Mouse (Mus musculus) kidney, adult 2 months (tissue): ENCODE results near the gene Slc22a3. TPM values are rescaled to one million over a fixed set of nuclear protein-coding genes. Genes with fewer than 3 reads are reported as not detected.

Experiments
- DNase-seq: peaks from one replicate; pipeline ENCODE4 v3.0.0; 2021
- H3K27ac ChIP-seq: fragments of 200-500 bp; 2 replicates; pipeline ENCODE4 v1.5.1; 2012; ENCODE audit warnings: low read depth, low read length, control low read depth, inconsistent platforms; ENCODE audit not compliant: insufficient read depth
- H3K27me3 ChIP-seq: fragments of 200-500 bp; replicated peaks from 2 replicates; pipeline ENCODE4 v1.6.1; 2012; ENCODE audit warnings: mild to moderate bottlenecking, moderate library complexity, low read length, inconsistent platforms; ENCODE audit not compliant: control insufficient read depth, insufficient read depth
- H3K36me3 ChIP-seq: fragments of 200-500 bp; 2 replicates; pipeline ENCODE4 v1.6.1; 2012; ENCODE audit warnings: mild to moderate bottlenecking, moderate library complexity, low read length, inconsistent platforms; ENCODE audit not compliant: control insufficient read depth, insufficient read depth
- H3K4me1 ChIP-seq: fragments of 200-500 bp; 2 replicates; pipeline ENCODE4 v1.6.1; 2011; ENCODE audit warnings: low read length; ENCODE audit not compliant: control insufficient read depth, insufficient read depth
- H3K4me3 ChIP-seq: fragments of 200-500 bp; 2 replicates; pipeline ENCODE4 v1.5.1; 2011; ENCODE audit warnings: mild to moderate bottlenecking, low read depth, low read length, control low read depth; ENCODE audit not compliant: insufficient read depth
- CTCF ChIP-seq: fragments of 200-500 bp; conservative IDR thresholded peaks from 2 replicates; pipeline ENCODE4 v1.5.1; 2011; ENCODE audit warnings: low read depth, mild to moderate bottlenecking, control low read depth, low read length, moderate library complexity, mixed read lengths; ENCODE audit not compliant: insufficient read depth, insufficient read length
- POLR2A ChIP-seq: fragments of 200-500 bp; IDR thresholded peaks from one replicate; pipeline ENCODE4 v1.6.1; 2011; ENCODE audit warnings: low read depth, low read length, control low read depth
- WGBS: fragments of 180-500 bp; shearing (Covaris S2); methylation state at CpG from one replicate; pipeline ENCODE4 v1.1.7; 2018; 5-methylcytosine and 5-hydroxymethylcytosine counted together
- polyA plus RNA-seq: library from polyadenylated mRNA; depleted of rRNA; stranded (reverse); fragments of >200 nt; gene quantifications from 2 replicates; pipeline ENCODE4 v1.2.3, GENCODE M21; 2012

Slc22a3 gene
- polyA plus RNA-seq, 1 experiment, result 1.4 TPM

DNA sequence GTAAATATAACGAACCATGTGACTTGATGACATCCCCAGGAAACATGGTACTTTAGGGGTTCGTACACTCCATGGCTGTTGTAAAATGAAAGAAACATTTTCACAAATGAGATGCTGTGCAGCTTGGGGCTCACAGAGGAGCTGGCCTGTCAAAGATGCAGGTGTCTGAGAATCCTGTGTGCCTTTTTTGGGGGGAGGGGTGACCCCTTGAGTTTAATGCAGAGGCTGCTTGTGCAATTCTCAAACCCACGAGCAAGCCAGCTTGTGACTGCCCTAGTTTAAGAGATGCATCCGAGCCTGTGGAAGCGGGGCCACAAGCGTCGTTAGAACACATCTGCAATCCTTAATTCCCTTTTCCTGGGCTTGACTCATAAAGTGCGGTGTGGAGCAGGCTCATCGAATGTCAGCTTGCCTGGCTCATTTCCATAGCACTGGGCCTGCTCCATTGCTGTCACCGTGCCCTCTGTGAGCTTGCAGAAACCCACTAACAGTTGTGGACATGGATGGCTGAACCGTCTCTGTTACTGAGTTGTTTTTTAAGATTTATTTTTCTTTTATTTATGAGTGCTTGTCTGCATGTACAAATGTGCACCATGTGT lies 98.1 kb downstream of the Slc22a3 start:
- DNase-seq, result no peak
- H3K27me3 ChIP-seq, result no peaks in the 10 kb centered on the region
- no peak overlapping the region for H3K27ac ChIP-seq
- TF ChIP-seq POLR2A (no peak), CTCF (no peak)
- peaks cover 7% of the 10 kb centered on the region; the same call in 1 of the 2 replicates for H3K4me1 ChIP-seq
- no peaks in the 10 kb centered on the region for H3K36me3 ChIP-seq
- no peak overlapping the region for H3K4me3 ChIP-seq
- WGBS, result 52% methylated on average over 11 of the region's 11 CpGs

DNA sequence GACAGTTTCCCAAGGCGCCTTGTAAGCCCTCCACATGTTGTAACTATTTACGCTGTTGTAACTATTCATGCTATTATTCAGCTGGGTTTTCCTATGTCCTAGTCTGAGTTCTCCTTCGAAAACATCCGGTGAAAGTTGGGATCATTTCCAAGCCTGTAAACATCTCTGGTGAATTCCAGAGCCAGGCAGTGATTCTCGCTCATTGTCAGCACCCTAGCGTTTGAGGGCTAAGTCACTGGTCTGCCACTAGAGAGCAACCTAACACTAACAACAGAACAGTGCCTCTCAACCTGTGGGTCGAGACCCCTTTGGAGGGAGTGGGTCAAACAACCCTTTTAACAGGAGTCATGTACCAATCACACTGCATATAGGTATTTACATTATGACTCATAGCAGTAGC lies 104.1 kb downstream of the Slc22a3 start:
- H3K4me3 ChIP-seq, result no peak overlapping the region
- TF ChIP-seq POLR2A, result no peak
- TF ChIP-seq CTCF, result peak; percentile 41
- peak; percentile 50 for DNase-seq
- no peaks in the 10 kb centered on the region for H3K27me3 ChIP-seq
- 60% methylated on average over 7 of the region's 7 CpGs for WGBS
- H3K36me3 ChIP-seq, result no peaks in the 10 kb centered on the region
- no peak overlapping the region for H3K27ac ChIP-seq
- H3K4me1 ChIP-seq, result no peaks in the 10 kb centered on the region

DNA sequence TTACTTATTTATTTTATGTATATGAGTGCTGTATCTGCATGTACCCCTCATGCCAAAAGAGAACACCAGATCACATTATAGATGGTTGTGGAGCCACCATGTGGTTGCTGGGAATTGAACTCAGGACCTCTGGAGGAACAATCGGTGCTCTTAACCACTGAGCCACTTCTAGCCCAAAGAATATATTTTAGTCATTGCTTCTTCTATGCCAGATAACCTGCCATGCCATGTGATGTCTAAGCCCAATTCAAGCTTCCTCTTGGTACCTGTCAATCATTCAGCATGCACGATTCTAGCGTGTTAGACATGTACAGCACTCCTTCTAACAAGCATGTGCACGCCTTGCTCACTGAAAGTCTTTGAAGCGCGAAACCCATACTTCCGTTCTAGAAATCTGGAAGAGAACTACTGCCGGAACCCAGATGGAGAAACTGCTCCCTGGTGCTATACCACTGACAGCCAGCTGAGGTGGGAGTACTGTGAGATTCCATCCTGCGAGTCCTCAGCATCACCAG lies 111.3 kb downstream of the Slc22a3 start:
- H3K27me3 ChIP-seq, result no peaks in the 10 kb centered on the region
- no peak for DNase-seq
- no peak for TF ChIP-seq CTCF
- TF ChIP-seq POLR2A, result no peak
- WGBS, result 85% methylated on average over 9 of the region's 9 CpGs
- H3K36me3 ChIP-seq, result no peaks in the 10 kb centered on the region
- no peak overlapping the region for H3K4me3 ChIP-seq
- no peak overlapping the region for H3K27ac ChIP-seq
- no peaks in the 10 kb centered on the region for H3K4me1 ChIP-seq

DNA sequence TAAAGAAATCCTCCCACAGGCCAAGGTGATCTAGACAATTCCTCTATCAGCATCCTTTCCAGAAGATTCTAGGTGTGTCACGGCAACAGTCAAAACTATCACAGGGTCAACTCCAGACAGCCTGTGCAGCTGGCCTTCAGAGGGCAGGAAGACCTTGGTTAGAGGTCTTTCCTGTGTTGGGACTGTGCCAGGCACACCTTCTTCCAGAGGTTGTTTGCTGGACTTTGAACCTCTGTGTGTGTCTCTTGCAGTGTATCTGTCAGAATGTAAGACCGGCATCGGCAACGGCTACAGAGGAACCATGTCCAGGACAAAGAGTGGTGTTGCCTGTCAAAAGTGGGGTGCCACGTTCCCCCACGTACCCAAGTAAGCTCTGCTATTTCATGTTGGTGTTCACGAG lies 119.3 kb downstream of the Slc22a3 start:
- no peak overlapping the region for H3K27ac ChIP-seq
- no peak overlapping the region for H3K4me3 ChIP-seq
- peaks cover 7% of the 10 kb centered on the region; the same call in 1 of the 2 replicates for H3K4me1 ChIP-seq
- TF ChIP-seq POLR2A (no peak), CTCF (no peak)
- H3K27me3 ChIP-seq, result no peaks in the 10 kb centered on the region
- 57% methylated on average over 7 of the region's 7 CpGs for WGBS
- DNase-seq, result peak; percentile 88
- no peaks in the 10 kb centered on the region for H3K36me3 ChIP-seq

- Histone ChIP-seq H3K27me3 (no peaks in the 10 kb centered on the region), H3K4me1 (peaks cover 7% of the 10 kb centered on the region; the same call in 1 of the 2 replicates), H3K36me3 (no peaks in the 10 kb centered on the region), H3K27ac (no peak overlapping the region), H3K4me3 (no peak overlapping the region)
- no peak for DNase-seq
- no peak for TF ChIP-seq CTCF
- no peak for TF ChIP-seq POLR2A
- 66% methylated on average over 2 of the region's 2 CpGs for WGBS
These were observed 119.7 kb downstream of the Slc22a3 start for GRCm38 (mm10) chr17:12387781-12388180.

DNA sequence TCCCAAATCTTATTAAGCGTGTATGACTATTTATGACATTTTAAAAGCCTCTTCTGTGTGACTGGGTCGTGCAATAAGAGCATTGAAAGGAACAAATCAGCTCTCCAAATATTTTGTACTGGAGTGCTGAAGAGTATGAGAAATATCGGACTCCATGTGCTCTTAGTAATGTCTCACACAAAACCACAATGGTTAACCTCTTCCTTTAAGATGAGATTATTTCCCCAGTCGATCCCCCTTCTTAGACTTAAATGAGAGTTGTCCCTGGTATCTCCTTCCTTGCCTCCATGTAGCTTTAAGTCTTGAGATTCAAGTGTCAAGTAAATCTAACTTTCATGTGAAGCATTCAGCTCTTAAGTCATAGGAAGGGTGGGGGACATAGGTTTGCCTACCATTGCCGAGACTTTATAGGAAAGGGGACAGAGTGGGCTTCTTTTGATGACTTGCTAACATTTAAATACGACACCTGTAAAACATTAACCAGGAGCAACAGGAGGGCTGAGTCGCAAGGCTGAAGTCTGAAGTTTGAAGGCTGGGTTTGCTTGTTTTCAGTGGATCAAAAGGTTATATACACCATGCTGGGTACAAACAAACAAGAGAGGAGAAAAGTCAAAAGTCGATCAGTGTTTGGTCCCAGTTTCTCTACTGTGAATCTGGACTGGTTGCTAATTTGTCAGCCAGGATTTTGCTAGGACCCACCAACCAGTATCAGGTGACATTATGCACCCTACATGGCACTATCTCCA lies 122.3 kb downstream of the Slc22a3 start:
- peaks cover 7% of the 10 kb centered on the region; the same call in 1 of the 2 replicates for H3K4me1 ChIP-seq
- 51% methylated on average over 8 of the region's 8 CpGs for WGBS
- no peaks in the 10 kb centered on the region for H3K36me3 ChIP-seq
- no peaks in the 10 kb centered on the region for H3K27me3 ChIP-seq
- peak overlapping the region; percentile 82; the same call in 1 of the 2 replicates for H3K27ac ChIP-seq
- peak; percentile 68 for DNase-seq
- no peak overlapping the region for H3K4me3 ChIP-seq
- no peak for TF ChIP-seq CTCF
- no peak for TF ChIP-seq POLR2A

DNA sequence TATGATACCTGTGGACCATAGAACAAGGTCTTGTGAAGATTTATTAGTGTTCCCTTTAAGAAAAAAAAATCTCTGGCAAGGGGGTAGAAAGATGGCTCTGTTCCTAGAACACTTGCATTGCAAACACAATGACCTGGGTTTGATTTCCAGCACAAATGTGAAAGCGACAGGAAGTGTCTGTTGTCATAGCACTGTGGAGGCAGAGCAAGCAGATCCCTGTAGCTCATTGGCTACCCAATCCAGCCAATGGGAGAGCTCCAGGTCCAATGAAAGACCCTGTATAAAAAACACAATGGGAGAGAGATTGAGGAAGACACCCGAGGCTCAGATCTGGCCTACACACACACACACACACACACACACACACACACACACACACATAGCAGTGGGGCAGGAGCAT lies 125.0 kb downstream of the Slc22a3 start:
- no peaks in the 10 kb centered on the region for H3K27me3 ChIP-seq
- no peaks in the 10 kb centered on the region; the same call in 1 of the 2 replicates for H3K4me1 ChIP-seq
- no peak for DNase-seq
- H3K4me3 ChIP-seq, result no peak overlapping the region
- TF ChIP-seq POLR2A (no peak), CTCF (no peak)
- 50% methylated on average over 2 of the region's 2 CpGs for WGBS
- H3K36me3 ChIP-seq, result no peaks in the 10 kb centered on the region
- H3K27ac ChIP-seq, result no peak overlapping the region
